Mouse (Mus musculus): ENCODE measurements around the gene Eya3. TPM values are rescaled to one million over a fixed set of nuclear protein-coding genes. Genes with fewer than 3 reads are reported as not detected.
"Not testable (repeated sequence)": the region's sequence is repeated elsewhere in the genome, so short reads cannot be mapped to it uniquely, and the experiment has no call there.

Gene Eya3
- polyA plus RNA-seq, 1 experiment from 2014 or later, result 6.0 TPM

DNA sequence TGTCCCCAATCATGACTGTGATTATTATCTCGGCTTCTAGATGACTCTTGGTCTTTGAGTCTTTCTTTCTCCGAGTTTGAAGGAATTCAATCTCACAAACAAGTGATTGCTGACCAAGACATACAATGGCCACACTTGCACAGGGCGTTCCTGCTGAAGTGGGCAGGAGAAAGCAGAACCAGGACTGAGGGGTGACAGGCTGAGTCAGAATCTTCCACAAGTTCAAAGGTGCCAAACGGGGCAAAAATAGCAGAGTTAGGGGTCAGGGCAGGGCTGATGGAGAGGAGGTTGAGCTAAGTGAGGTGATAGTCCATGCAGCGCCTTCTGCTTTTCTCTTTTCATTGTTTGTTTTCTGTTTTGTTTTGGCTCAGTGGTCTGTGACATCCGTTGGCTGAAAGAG lies 38.3 kb upstream of the Eya3 start:
- H3K9ac ChIP-seq (replicated peaks), result no peak overlapping the region
- 72% methylated on average over 6 of the region's 6 CpGs for WGBS (ENCODE audit: insufficient replicate concordance)
- DNase-seq, result no peak

DNA sequence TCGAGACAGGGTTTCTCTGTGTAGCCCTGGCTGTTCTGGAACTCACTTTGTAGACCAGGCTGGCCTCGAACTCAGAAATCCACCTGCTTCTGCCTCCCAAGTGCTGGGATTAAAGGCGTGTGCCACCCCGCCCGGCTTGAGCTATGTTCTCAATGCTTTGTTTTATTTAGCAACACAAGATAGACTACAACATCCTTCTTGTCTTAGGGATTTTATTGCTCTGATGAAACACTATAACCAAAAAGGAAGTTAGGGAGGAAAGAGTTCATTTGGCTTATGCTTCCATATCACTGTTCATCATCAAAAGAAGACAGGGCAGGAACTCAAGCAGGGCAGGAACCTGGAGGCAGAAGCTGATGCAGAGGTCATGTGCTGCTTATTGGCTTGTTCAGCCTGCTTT lies 37.5 kb upstream of the Eya3 start:
- not testable (repeated sequence) for H3K4me3 ChIP-seq (ENCODE audit: low read depth, low read length); DNase-seq; H3K36me3 ChIP-seq (replicated peaks; ENCODE audit: insufficient read depth, low read length); ATAC-seq; H3K9me3 ChIP-seq (ENCODE audit: low read length); H3K4me1 ChIP-seq (ENCODE audit: insufficient read depth); H3K4me2 ChIP-seq (ENCODE audit: low read depth, low read length); H3K27me3 ChIP-seq (ENCODE audit: insufficient read depth, low read length); H3K27ac ChIP-seq (ENCODE audit: low read depth); H3K9ac ChIP-seq (replicated peaks)
- 67% methylated on average over 4 of the region's 5 CpGs for WGBS (ENCODE audit: insufficient replicate concordance)

More for the DNA sequence above, 38.3 kb upstream of the Eya3 start:
- H3K27ac ChIP-seq (ENCODE audit: low read depth), result no peak overlapping the region
- peaks cover 2% of the 10 kb centered on the region; the same call in 1 of the 2 replicates for H3K4me1 ChIP-seq (ENCODE audit: insufficient read depth)
- no peaks in the 10 kb centered on the region for H3K9me3 ChIP-seq (ENCODE audit: low read length)
- H3K4me3 ChIP-seq (ENCODE audit: low read depth, low read length), result no peak overlapping the region
- no peaks in the 10 kb centered on the region for H3K27me3 ChIP-seq (ENCODE audit: insufficient read depth, low read length)
- H3K36me3 ChIP-seq (replicated peaks; ENCODE audit: insufficient read depth, low read length), result no peaks in the 10 kb centered on the region
- TF ChIP-seq EP300 (IDR thresholded peaks at IDR 0.05; ENCODE audit: low read depth) (no peak), CTCF (IDR thresholded peaks at IDR 0.05; ENCODE audit: low read depth) (no peak)
- ATAC-seq, result 0 out of 2 replicates have a peak, but pooled peaks have one; percentile 23
- H3K4me2 ChIP-seq (ENCODE audit: low read depth, low read length), result no peak overlapping the region

DNA sequence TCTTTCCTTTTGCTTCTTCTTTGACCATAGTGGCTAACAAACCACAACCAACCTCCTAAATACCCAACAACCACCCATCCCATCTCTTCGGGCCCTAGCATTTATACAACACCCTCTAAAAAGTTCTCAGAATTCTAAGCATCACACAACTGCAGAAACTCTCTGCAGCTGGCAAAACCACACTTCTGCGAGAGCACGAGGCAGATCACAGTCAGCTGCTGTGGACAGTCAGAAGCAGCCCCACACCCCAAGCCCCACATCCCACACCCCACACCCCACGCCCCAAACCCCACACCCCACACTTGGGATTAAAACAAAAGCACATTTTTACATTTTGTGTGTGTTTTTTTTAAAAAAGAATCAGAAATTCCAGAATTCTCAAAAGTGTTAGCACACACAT lies 35.3 kb upstream of the Eya3 start:
- Histone ChIP-seq H3K9ac (replicated peaks) (no peak overlapping the region), H3K4me2 (ENCODE audit: low read depth, low read length) (no peak overlapping the region), H3K27ac (ENCODE audit: low read depth) (no peak overlapping the region), H3K9me3 (ENCODE audit: low read length) (no peaks in the 10 kb centered on the region), H3K4me3 (ENCODE audit: low read depth, low read length) (no peak overlapping the region), H3K4me1 (ENCODE audit: insufficient read depth) (0 out of 2 replicates have a peak, but pooled peaks cover 2% of the 10 kb centered on the region), H3K27me3 (ENCODE audit: insufficient read depth, low read length) (no peaks in the 10 kb centered on the region), H3K36me3 (replicated peaks; ENCODE audit: insufficient read depth, low read length) (no peaks in the 10 kb centered on the region)
- no peak for DNase-seq
- TF ChIP-seq EP300 (IDR thresholded peaks at IDR 0.05; ENCODE audit: low read depth) (no peak), CTCF (IDR thresholded peaks at IDR 0.05; ENCODE audit: low read depth) (no peak)
- 67% methylated on average over 4 of the region's 4 CpGs for WGBS (ENCODE audit: insufficient replicate concordance)
- ATAC-seq, result no peak

DNA sequence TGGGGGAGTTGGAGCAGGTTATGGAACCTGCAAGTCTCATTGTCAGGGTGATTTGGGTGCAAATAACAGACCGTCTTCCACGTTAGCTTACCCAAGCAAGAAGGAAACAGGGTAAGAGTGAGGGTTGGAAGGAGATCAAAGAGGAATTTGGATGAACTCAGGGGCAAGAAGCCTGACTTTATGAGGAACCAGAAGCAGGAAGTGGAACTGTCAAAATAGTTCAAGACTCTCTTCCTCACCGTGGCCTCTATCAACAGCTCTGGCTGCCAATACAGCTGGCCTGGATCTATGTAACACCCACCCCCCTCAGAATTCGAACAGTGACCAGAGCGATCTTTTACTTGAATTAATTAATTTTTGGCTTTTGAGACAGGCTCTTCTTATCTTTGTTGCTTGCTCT lies 33.0 kb upstream of the Eya3 start:
- no peak overlapping the region for H3K9ac ChIP-seq (replicated peaks)
- WGBS (ENCODE audit: insufficient replicate concordance), result 34% methylated on average over 5 of the region's 5 CpGs
- ATAC-seq (no peak), DNase-seq (no peak)
- H3K9me3 ChIP-seq (ENCODE audit: low read length), result no peaks in the 10 kb centered on the region
- no peaks in the 10 kb centered on the region for H3K27me3 ChIP-seq (ENCODE audit: insufficient read depth, low read length)
- H3K4me1 ChIP-seq (ENCODE audit: insufficient read depth), result peaks cover 5% of the 10 kb centered on the region; the same call in 1 of the 2 replicates
- H3K36me3 ChIP-seq (replicated peaks; ENCODE audit: insufficient read depth, low read length), result no peaks in the 10 kb centered on the region
- H3K4me3 ChIP-seq (ENCODE audit: low read depth, low read length), result no peak overlapping the region
- no peak overlapping the region for H3K4me2 ChIP-seq (ENCODE audit: low read depth, low read length)
- peak overlapping the region; percentile 61; the same call in 1 of the 2 replicates for H3K27ac ChIP-seq (ENCODE audit: low read depth)
- TF ChIP-seq CTCF (IDR thresholded peaks at IDR 0.05; ENCODE audit: low read depth) (no peak), EP300 (IDR thresholded peaks at IDR 0.05; ENCODE audit: low read depth) (no peak)

DNA sequence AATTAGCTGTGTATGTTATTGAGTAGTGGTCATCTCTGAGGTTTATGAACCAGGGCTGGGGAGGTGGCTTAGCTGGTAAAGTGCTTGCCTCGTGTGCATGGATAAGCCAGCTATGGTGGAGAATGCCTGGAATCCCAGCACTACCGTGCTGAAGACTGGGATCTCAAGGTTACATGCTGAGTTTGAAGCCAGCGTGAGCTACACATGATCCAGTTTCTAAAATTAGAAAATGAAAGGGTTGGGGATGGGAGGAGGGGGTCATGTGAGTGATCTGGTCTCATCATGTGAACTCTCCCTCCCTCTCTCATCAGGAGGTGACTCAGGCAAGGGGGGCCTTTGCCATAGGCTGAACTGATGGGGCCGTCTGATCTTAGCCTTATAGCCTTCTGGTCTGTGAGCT lies 30.6 kb upstream of the Eya3 start:
- H3K9me3 ChIP-seq (ENCODE audit: low read length), result no peaks in the 10 kb centered on the region
- H3K27me3 ChIP-seq (ENCODE audit: insufficient read depth, low read length), result no peaks in the 10 kb centered on the region
- no peak overlapping the region for H3K4me3 ChIP-seq (ENCODE audit: low read depth, low read length)
- H3K27ac ChIP-seq (ENCODE audit: low read depth), result no peak overlapping the region
- no peak overlapping the region for H3K4me2 ChIP-seq (ENCODE audit: low read depth, low read length)
- no peaks in the 10 kb centered on the region for H3K36me3 ChIP-seq (replicated peaks; ENCODE audit: insufficient read depth, low read length)
- ATAC-seq (no peak), DNase-seq (no peak)
- no peak overlapping the region for H3K9ac ChIP-seq (replicated peaks)
- WGBS (ENCODE audit: insufficient replicate concordance), result 58% methylated on average over 4 of the region's 4 CpGs
- no peak for TF ChIP-seq EP300 (IDR thresholded peaks at IDR 0.05; ENCODE audit: low read depth)
- TF ChIP-seq CTCF (IDR thresholded peaks at IDR 0.05; ENCODE audit: low read depth), result no peak
- H3K4me1 ChIP-seq (ENCODE audit: insufficient read depth), result peaks cover 5% of the 10 kb centered on the region; the same call in 1 of the 2 replicates

DNA sequence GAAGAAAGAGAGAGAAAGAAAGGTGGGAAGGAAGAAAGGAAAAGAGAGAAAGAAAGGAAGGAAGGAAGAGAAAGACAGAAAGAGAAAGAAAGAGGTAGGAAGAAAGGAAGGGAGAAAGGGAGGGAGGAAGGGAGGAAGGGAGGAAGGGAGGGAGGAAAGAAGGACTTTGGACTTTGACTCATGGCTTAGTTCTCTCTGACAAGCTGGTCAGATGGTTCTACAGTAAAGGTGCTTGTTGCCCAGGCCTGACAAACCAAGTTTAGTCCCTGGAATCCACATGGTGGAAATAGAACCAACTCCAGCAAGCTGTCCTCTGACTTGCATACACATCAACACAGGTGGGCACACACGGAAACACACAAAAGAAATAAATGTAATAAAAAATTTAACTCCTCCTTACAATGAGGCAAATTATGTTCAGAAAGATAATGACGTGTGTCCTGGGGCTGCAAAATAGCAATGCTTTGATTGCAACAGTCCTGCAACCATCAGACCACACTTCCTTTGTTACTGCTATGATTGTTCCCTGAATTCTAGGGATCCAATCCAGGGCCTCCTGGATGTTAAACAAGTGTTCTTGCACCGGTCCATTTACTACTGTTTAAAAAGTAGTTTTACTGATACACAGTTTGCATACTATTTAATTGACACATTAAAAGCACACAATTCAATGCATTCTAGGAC lies 28.3 kb upstream of the Eya3 start:
- ATAC-seq, result peak; percentile 67

More for the DNA sequence above, 28.3 kb upstream of the Eya3 start:
- no peaks in the 10 kb centered on the region for H3K27me3 ChIP-seq (ENCODE audit: insufficient read depth, low read length)
- WGBS (ENCODE audit: insufficient replicate concordance), result 59% methylated on average over 3 of the region's 3 CpGs
- H3K27ac ChIP-seq (ENCODE audit: low read depth), result no peak overlapping the region
- DNase-seq, result no peak
- peaks cover 8% of the 10 kb centered on the region; the same call in 1 of the 2 replicates for H3K9me3 ChIP-seq (ENCODE audit: low read length)
- no peak overlapping the region for H3K4me2 ChIP-seq (ENCODE audit: low read depth, low read length)
- no peak overlapping the region for H3K4me3 ChIP-seq (ENCODE audit: low read depth, low read length)
- H3K36me3 ChIP-seq (replicated peaks; ENCODE audit: insufficient read depth, low read length), result no peaks in the 10 kb centered on the region
- H3K9ac ChIP-seq (replicated peaks), result no peak overlapping the region
- H3K4me1 ChIP-seq (ENCODE audit: insufficient read depth), result peaks cover 5% of the 10 kb centered on the region; the same call in 1 of the 2 replicates
- TF ChIP-seq EP300 (IDR thresholded peaks at IDR 0.05; ENCODE audit: low read depth), result no peak
- TF ChIP-seq CTCF (IDR thresholded peaks at IDR 0.05; ENCODE audit: low read depth), result no peak

Measured in liver, postnatal 0 days (tissue).